Mouse (Mus musculus) MEL (cell line): Measurements from ENCODE around the gene Dchs2.

Experiments used
- EP300 ChIP-seq, 2 experiments: IDR thresholded peaks; 2 replicates each; pipeline ENCODE4 v1.6.1; 2011; ENCODE audit warnings: improper control_type of control experiment in 2 of 2, low read length in 2 of 2, low read depth in 1 of 2, mild to moderate bottlenecking in 1 of 2
- KAT2A ChIP-seq: conservative IDR thresholded peaks from 2 replicates; pipeline ENCODE4 v1.6.1; 2012; ENCODE audit warnings: low read depth, low read length, improper control_type of control experiment, inconsistent platforms
- POLR2A ChIP-seq, 2 experiments: IDR thresholded peaks; 2 replicates each; pipeline ENCODE4 v1.6.1; 2011 to 2012; ENCODE audit warnings: low read length in 2 of 2, mild to moderate bottlenecking in 2 of 2, control low read depth in 1 of 2, improper control_type of control experiment in 1 of 2, low read depth in 1 of 2, moderate library complexity in 1 of 2; ENCODE audit not compliant: control insufficient read depth in 1 of 2, insufficient read depth in 1 of 2, poor library complexity in 1 of 2
- SMC3 ChIP-seq: IDR thresholded peaks from 2 replicates; pipeline ENCODE4 v1.6.1; 2011; ENCODE audit warnings: low read depth, low read length, improper control_type of control experiment
- TAL1 ChIP-seq: IDR thresholded peaks from 2 replicates; pipeline ENCODE4 v1.6.1; 2012; ENCODE audit warnings: mild to moderate bottlenecking, inconsistent platforms, low read length, moderate library complexity, mixed read lengths
- TCF12 ChIP-seq: IDR thresholded peaks from 2 replicates; pipeline ENCODE4 v1.6.1; 2014; ENCODE audit warnings: low read depth, mild to moderate bottlenecking, inconsistent platforms, low read length, improper control_type of control experiment, moderate library complexity
- UBTF ChIP-seq: IDR thresholded peaks from 2 replicates; pipeline ENCODE4 v1.6.1; 2012; ENCODE audit warnings: low read depth, mild to moderate bottlenecking, inconsistent platforms, low read length, improper control_type of control experiment, moderate library complexity, borderline replicate concordance; ENCODE audit not compliant: insufficient read depth
- ZC3H11A ChIP-seq: IDR thresholded peaks from 2 replicates; pipeline ENCODE4 v1.6.1; 2012; ENCODE audit warnings: low read depth, mild to moderate bottlenecking, inconsistent platforms, low read length, improper control_type of control experiment

GRCm38 (mm10) chr3:83111485-83112261 is 16.1 kb upstream of the Dchs2 start:
- TF ChIP-seq UBTF = no peak
- no peak for TF ChIP-seq POLR2A (IDR thresholded peaks at IDR 0.05; ENCODE audit: control insufficient read depth in 1 of 2, insufficient read depth in 1 of 2, low read depth in 1 of 2, low read length in 2 of 2, poor library complexity in 1 of 2)
- TF ChIP-seq TCF12 = no peak
- no peak for TF ChIP-seq EP300 (IDR thresholded peaks at IDR 0.05; ENCODE audit: low read depth in 1 of 2, low read length in 2 of 2)
- no peak for TF ChIP-seq TAL1
- no peak for TF ChIP-seq KAT2A
- TF ChIP-seq ZC3H11A = no peak
- no peak for TF ChIP-seq SMC3
